In the genomic region with DNA sequence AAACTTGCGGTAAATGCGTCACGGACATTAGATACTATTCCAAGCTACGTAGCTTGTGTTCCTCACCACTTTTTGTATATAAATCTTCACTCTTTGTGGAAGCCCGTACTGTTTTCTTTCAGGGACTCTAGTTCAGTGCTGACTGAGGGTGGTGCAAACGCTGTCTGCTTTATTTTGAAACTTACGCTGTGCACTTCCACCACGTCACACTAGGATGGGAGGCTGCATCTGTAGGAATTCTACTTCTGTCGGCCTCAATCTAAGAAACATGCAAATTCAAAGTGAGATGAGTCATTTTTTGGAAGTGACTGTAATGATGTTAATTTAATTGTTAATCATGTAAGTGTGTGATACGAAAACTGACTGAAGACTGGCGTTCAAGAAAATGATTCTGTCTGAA, we compare ENCODE assay signal across 18 mouse cellular contexts.
"Had no signal": no experiment of that assay in that cellular context is flagged by ENCODE, and none has a peak within 500 bp of the region (broad histone marks: within the 10 kb centered on the region; RNA-seq: fewer than 3 reads in every experiment).

No protein-coding gene starts in this region.

- H3K36me3 ChIP-seq: liver, embryonic 15.5 days; midbrain, embryonic 15.5 days; stomach, embryonic 15.5 days had no signal

- H3K4me3 ChIP-seq: liver, embryonic 15.5 days; lung, embryonic 15.5 days; megakaryocyte, embryonic 14.5 days; midbrain, embryonic 13.5 days; midbrain, embryonic 15.5 days; stomach, embryonic 15.5 days had no signal

- H3K9ac ChIP-seq: liver, embryonic 15.5 days; liver, postnatal 0 days; lung, embryonic 15.5 days; midbrain, embryonic 13.5 days; midbrain, embryonic 15.5 days; stomach, embryonic 15.5 days had no signal

- ATAC-seq: liver, postnatal 0 days; lung, postnatal 0 days; midbrain, embryonic 13.5 days; midbrain, embryonic 15.5 days had no signal

- DNase-seq: liver, postnatal 0 days; lung, adult 2 months; lung, postnatal 14 days; lung, postnatal 36 days; right cerebral cortex, postnatal 25 days; thymus, adult 2 months; thymus, postnatal 25 days; thymus, postnatal 4 days had no signal

- H3K9me3 ChIP-seq: liver, embryonic 15.5 days; lung, embryonic 15.5 days; megakaryocyte, embryonic 14.5 days; midbrain, embryonic 13.5 days; midbrain, embryonic 15.5 days; stomach, embryonic 15.5 days had no signal

- H3K4me2 ChIP-seq: liver, embryonic 15.5 days; lung, embryonic 15.5 days; midbrain, embryonic 11.5 days; midbrain, embryonic 13.5 days; midbrain, embryonic 15.5 days; stomach, embryonic 15.5 days had no signal

- H3K4me1 ChIP-seq: liver, embryonic 15.5 days; lung, embryonic 15.5 days; megakaryocyte, embryonic 14.5 days; midbrain, embryonic 13.5 days; midbrain, embryonic 15.5 days; stomach, embryonic 15.5 days had no signal

- H3K27me3 ChIP-seq: liver, embryonic 15.5 days; lung, embryonic 15.5 days; megakaryocyte, embryonic 14.5 days; midbrain, embryonic 13.5 days; midbrain, embryonic 15.5 days; stomach, embryonic 15.5 days had no signal

- H3K27ac ChIP-seq: liver, embryonic 15.5 days; lung, embryonic 15.5 days; macrophage; midbrain, embryonic 13.5 days; midbrain, embryonic 15.5 days; stomach, embryonic 15.5 days; stomach, postnatal 0 days had no signal
